Mouse (Mus musculus): Measurements from ENCODE around the gene Coasy.

Gene Coasy

GRCm38 (mm10) chr11:101062971-101063675, 19.2 kb upstream of the Coasy start:
- no peak for DNase-seq (ENCODE audit: low spot score in 2 of 2)

- no peak for DNase-seq (ENCODE audit: low spot score in 2 of 2)
These were observed 18.6 kb upstream of the Coasy start for GRCm38 (mm10) chr11:101063676-101064327.

GRCm38 (mm10) chr11:101064462-101064861, 17.9 kb upstream of the Coasy start:
- DNase-seq (ENCODE audit: low spot score in 2 of 2): no peak

GRCm38 (mm10) chr11:101065002-101065401, 17.4 kb upstream of the Coasy start:
- DNase-seq (ENCODE audit: low spot score in 2 of 2): no peak

- DNase-seq (ENCODE audit: low spot score in 2 of 2): peak in 1 of 2 experiments; percentile 71
These were observed 15.6 kb upstream of the Coasy start for GRCm38 (mm10) chr11:101066549-101067412.

- peak; percentile 92 to 95 for DNase-seq (ENCODE audit: low spot score in 2 of 2)
These were observed 12.8 kb upstream of the Coasy start, which contains the start of gene Naglu for GRCm38 (mm10) chr11:101069391-101070188. Gene Naglu, plus strand, starts transcription at chr11:101070012.

- DNase-seq (ENCODE audit: low spot score in 2 of 2): no peak
These were observed 12.2 kb upstream of the Coasy start for GRCm38 (mm10) chr11:101070189-101070527.

GRCm38 (mm10) chr11:101070987-101071386, 11.4 kb upstream of the Coasy start:
- no peak for DNase-seq (ENCODE audit: low spot score in 2 of 2)

- no peak for DNase-seq (ENCODE audit: low spot score in 2 of 2)
These were observed 10.4 kb upstream of the Coasy start for GRCm38 (mm10) chr11:101071810-101072428.

- no peak for DNase-seq (ENCODE audit: low spot score in 2 of 2)
These were observed 4.2 kb upstream of the Coasy start, which contains the start of gene Hsd17b1 for GRCm38 (mm10) chr11:101078121-101078520. Gene Hsd17b1, plus strand, starts transcription at chr11:101078411.

- no peak for DNase-seq (ENCODE audit: low spot score in 2 of 2)
These were observed 2.6 kb upstream of the Coasy start for GRCm38 (mm10) chr11:101079746-101080145.

GRCm38 (mm10) chr11:101080421-101080820, 1.9 kb upstream of the Coasy start:
- DNase-seq (ENCODE audit: low spot score in 2 of 2): no peak

- no peak for DNase-seq (ENCODE audit: low spot score in 2 of 2)
These were observed 706 bp upstream of the Coasy start for GRCm38 (mm10) chr11:101081659-101082058.

GRCm38 (mm10) chr11:101083083-101083697, 825 bp downstream of the Coasy start:
- DNase-seq (ENCODE audit: low spot score in 2 of 2): peak in 1 of 2 experiments; percentile 10

- peak in 1 of 2 experiments; percentile 14 for DNase-seq (ENCODE audit: low spot score in 2 of 2)
These were observed 1.9 kb downstream of the Coasy start for GRCm38 (mm10) chr11:101084246-101084645.

GRCm38 (mm10) chr11:101084811-101085210, 2.4 kb downstream of the Coasy start:
- DNase-seq (ENCODE audit: low spot score in 2 of 2): peak in 1 of 2 experiments; percentile 6

- peak in 1 of 2 experiments; percentile 7 for DNase-seq (ENCODE audit: low spot score in 2 of 2)
These were observed 3.4 kb downstream of the Coasy start for GRCm38 (mm10) chr11:101085617-101086322.

GRCm38 (mm10) chr11:101086323-101086674, 3.9 kb downstream of the Coasy start:
- peak in 1 of 2 experiments; percentile 8 for DNase-seq (ENCODE audit: low spot score in 2 of 2)

- peak; percentile 86 to 90 for DNase-seq (ENCODE audit: low spot score in 2 of 2)
These were observed 4.7 kb downstream of the Coasy start, which contains the start of gene Mlx for GRCm38 (mm10) chr11:101086756-101087681. Gene Mlx, plus strand, starts transcription at chr11:101087277.

All from frontal cortex, postnatal 10 days (tissue).